Comparison of ENCODE assay signal across 10 mouse cellular contexts in the genomic region with DNA sequence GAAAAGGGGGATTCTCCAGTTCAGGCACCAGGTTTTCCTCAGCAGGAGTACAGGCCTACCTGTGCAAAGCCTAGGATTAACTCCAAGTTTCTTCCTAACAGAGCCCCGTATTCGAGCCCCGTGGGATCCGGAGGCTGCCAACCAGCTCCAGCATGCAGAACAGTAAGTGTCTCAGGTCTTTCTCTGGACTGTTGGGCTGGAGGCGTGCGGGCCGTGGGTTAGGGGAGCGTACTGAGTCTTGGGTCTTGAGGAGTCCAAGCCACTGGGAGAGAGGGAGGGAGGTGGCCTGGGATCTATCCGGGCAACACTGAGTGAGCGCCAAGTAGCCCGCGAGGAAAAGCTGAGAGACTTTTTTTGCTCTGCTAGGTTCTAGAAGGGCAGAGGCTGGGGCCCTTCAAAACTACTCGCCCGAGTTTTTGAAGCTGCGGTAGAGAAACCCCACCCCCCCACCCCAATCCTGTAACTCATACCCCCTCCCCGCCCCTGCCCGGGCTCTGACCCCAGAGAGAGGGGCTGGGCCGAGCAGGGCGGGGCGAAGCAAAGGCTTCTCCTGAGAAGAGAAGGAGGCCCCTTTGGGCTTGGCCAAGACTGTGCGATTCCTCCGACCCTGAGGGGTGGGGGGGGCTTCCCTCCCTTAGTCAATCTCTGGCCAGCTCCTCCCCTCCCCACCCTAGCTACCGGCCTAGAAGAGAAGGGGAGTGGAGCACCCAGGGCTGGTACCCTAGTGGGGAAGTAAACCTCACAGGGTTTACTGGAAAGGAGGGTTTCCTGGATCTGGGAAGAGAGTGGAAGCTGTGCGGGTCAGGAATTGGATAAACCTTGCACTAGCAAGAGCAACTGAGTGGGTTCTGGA. TPM values are rescaled to one million over a fixed set of nuclear protein-coding genes. Genes with fewer than 3 reads are reported as not detected.
A peak's percentile ranks its signal among the peaks of the same experiment; 100 is the strongest.
DNase-seq lines count a peak whose midpoint lies in the region; ATAC-seq lines count a peak whose summit lies in the region.
"Had no signal": no experiment of that assay in that cellular context is flagged by ENCODE, and none has a peak within 500 bp of the region (broad histone marks: within the 10 kb centered on the region; RNA-seq: fewer than 3 reads in every experiment).

No protein-coding gene starts in this region.

- peaks cover 43% of the 10 kb centered on the region for H3K27me3 ChIP-seq in hindbrain, embryonic 11.5 days (ENCODE audit: control insufficient read depth, insufficient read depth, low read length)

- H3K36me3 ChIP-seq in hindbrain, embryonic 11.5 days (ENCODE audit: control insufficient read depth, insufficient read depth, low read length): no peaks in the 10 kb centered on the region
- H3K36me3 ChIP-seq: limb, embryonic 13.5 days had no signal

- intact Hi-C loops in heart, postnatal 36 days (cut with DNase I): no loop called here

- peak; percentile 87 for DNase-seq in heart, adult 11 months
- DNase-seq in heart, postnatal 36 days: no peak
- DNase-seq in cerebellum, postnatal 25 days: peak; percentile 68 to 78
- peak; percentile 63 for DNase-seq in hindbrain, embryonic 11.5 days (ENCODE audit: low spot score)
- peak; percentile 62 for DNase-seq in neural tube, embryonic 10.5 days (ENCODE audit: extremely low spot score, low spot score)
- DNase-seq in B cell, adult 2 months: no peak
- DNase-seq in natural killer cell, adult 2 months (ENCODE audit: low spot score in 2 of 2): no peak
- DNase-seq in frontal cortex, postnatal 14 days (ENCODE audit: low spot score in 2 of 2): no peak

- peaks cover 12% of the 10 kb centered on the region for H3K4me1 ChIP-seq in hindbrain, embryonic 11.5 days (replicated peaks; ENCODE audit: control insufficient read depth, insufficient read depth, low read length)

- ATAC-seq in hindbrain, embryonic 11.5 days (ENCODE audit: low FRiP score): peak; percentile 70

- no peaks in the 10 kb centered on the region for H3K9me3 ChIP-seq in hindbrain, embryonic 11.5 days (ENCODE audit: control insufficient read depth, low read length)
- H3K9me3 ChIP-seq: limb, embryonic 13.5 days had no signal

- H3K4me3 ChIP-seq in hindbrain, embryonic 11.5 days (ENCODE audit: low read depth, low read length): peak overlapping the region; percentile 58
- H3K4me3 ChIP-seq: limb, embryonic 13.5 days had no signal

- H3K9ac ChIP-seq in hindbrain, embryonic 11.5 days (ENCODE audit: low read depth, low read length): peak overlapping the region; percentile 49
- H3K9ac ChIP-seq: limb, embryonic 13.5 days had no signal

- WGBS in hindbrain, embryonic 11.5 days: 1% methylated on average over 24 of the region's 24 CpGs

- peak overlapping the region; percentile 52 for H3K4me2 ChIP-seq in hindbrain, embryonic 11.5 days (replicated peaks; ENCODE audit: low read depth, low read length)

- H3K27ac ChIP-seq in hindbrain, embryonic 11.5 days (ENCODE audit: low read depth, low read length): peak overlapping the region; percentile 55
- H3K27ac ChIP-seq: limb, embryonic 13.5 days had no signal

RNA-seq across cellular contexts. Expression of a gene that starts 11.7 kb away (rescaled TPM):
- not detected for total RNA-seq in heart, postnatal 36 days (2021)
- polyA plus RNA-seq in hindbrain, embryonic 11.5 days (2014; fragmentation: Nextera tagmentation; extraction: Ambion mirVana): 23.9 and 26.8 TPM in 2 replicates
- polyA plus RNA-seq: heart, embryonic 16.5 days had no signal

Comparison
In these comparisons a context has a peak if more than half of its experiments do, and no peak if none do; other contexts are left out.
1. DNase-seq: peak in heart, adult 11 months (single experiment), cerebellum, postnatal 25 days (2 of 2), hindbrain, embryonic 11.5 days (single experiment) and neural tube, embryonic 10.5 days (single experiment); none in heart, postnatal 36 days (0 of 2), B cell, adult 2 months (0 of 2), natural killer cell, adult 2 months (0 of 2) and frontal cortex, postnatal 14 days (0 of 2).